Comparison of ENCODE assay signal across 8 mouse cellular contexts in genomic region chr12:111946716-111947115, GRCm38 (mm10). TPM values are rescaled to one million over a fixed set of nuclear protein-coding genes. Genes with fewer than 3 reads are reported as not detected.
DNase-seq lines count a peak whose midpoint lies in the region; ATAC-seq lines count a peak whose summit lies in the region.
"Had no signal": no experiment of that assay in that cellular context is flagged by ENCODE, and none has a peak within 500 bp of the region (broad histone marks: within the 10 kb centered on the region; RNA-seq: fewer than 3 reads in every experiment).

No protein-coding gene starts in this region.

- ATAC-seq in granulocyte monocyte progenitor cell, adult 5-6 weeks (replicated peaks; ENCODE audit: poor library complexity, severe bottlenecking), result peak; percentile 49
- ATAC-seq in lung, embryonic 15.5 days (ENCODE audit: borderline replicate concordance, extremely low read depth, low FRiP score, low TSS enrichment), result no peak
- ATAC-seq in stomach, embryonic 14.5 days (ENCODE audit: insufficient number of reproducible peaks, insufficient read depth, low FRiP score, low read depth), result peak; percentile 40; the same call in 1 of the 2 replicates

- no peak overlapping the region for H3K4me3 ChIP-seq in brown adipose tissue, adult 24 weeks (ENCODE audit: insufficient read depth, low read depth, low read length)
- H3K4me3 ChIP-seq in lung, embryonic 15.5 days, result no peak overlapping the region
- no peak overlapping the region for H3K4me3 ChIP-seq in stomach, embryonic 14.5 days (ENCODE audit: low read depth, low read length)

- peaks cover 13% of the 10 kb centered on the region for H3K4me1 ChIP-seq in brown adipose tissue, adult 24 weeks (ENCODE audit: control insufficient read depth, insufficient read depth, insufficient read length, low read length)
- peaks cover 48% of the 10 kb centered on the region for H3K4me1 ChIP-seq in lung, embryonic 15.5 days
- peaks cover 21% of the 10 kb centered on the region; the same call in 1 of the 2 replicates for H3K4me1 ChIP-seq in stomach, embryonic 14.5 days (ENCODE audit: control insufficient read depth, insufficient read depth, low read length)

- no peak overlapping the region for H3K9ac ChIP-seq in lung, embryonic 15.5 days
- no peak overlapping the region for H3K9ac ChIP-seq in stomach, embryonic 14.5 days (replicated peaks; ENCODE audit: low read depth, low read length)

- 41% methylated on average over 2 of the region's 2 CpGs for WGBS in lung, embryonic 15.5 days
- WGBS in stomach, embryonic 14.5 days, result 38% methylated on average over 2 of the region's 2 CpGs

- no peaks in the 10 kb centered on the region for H3K27me3 ChIP-seq in lung, embryonic 15.5 days
- no peaks in the 10 kb centered on the region for H3K27me3 ChIP-seq in stomach, embryonic 14.5 days (ENCODE audit: control insufficient read depth, insufficient read depth, low read length)

- peak; percentile 32 for DNase-seq in urinary bladder, postnatal 25 days (ENCODE audit: low spot score)
- DNase-seq in urinary bladder, adult 2 months (ENCODE audit: low spot score), result no peak
- peak; percentile 79 to 84 for DNase-seq in kidney, adult 8-10 months

- peak overlapping the region; percentile 93 for H3K27ac ChIP-seq in brown adipose tissue, adult 24 weeks (replicated peaks; ENCODE audit: low read depth, low read length)
- H3K27ac ChIP-seq in lung, embryonic 15.5 days, result peak overlapping the region; percentile 62
- H3K27ac ChIP-seq in stomach, embryonic 14.5 days (ENCODE audit: low read length), result no peak overlapping the region

- H3K4me2 ChIP-seq in lung, embryonic 15.5 days, result no peak overlapping the region
- no peak overlapping the region for H3K4me2 ChIP-seq in stomach, embryonic 14.5 days (replicated peaks; ENCODE audit: low read depth, low read length)

- H3K36me3 ChIP-seq in lung, embryonic 15.5 days, result no peaks in the 10 kb centered on the region
- H3K36me3 ChIP-seq in stomach, embryonic 14.5 days (ENCODE audit: control insufficient read depth, insufficient read depth, low read length), result no peaks in the 10 kb centered on the region

- no peaks in the 10 kb centered on the region for H3K9me3 ChIP-seq in lung, embryonic 15.5 days
- H3K9me3 ChIP-seq in stomach, embryonic 14.5 days (ENCODE audit: control insufficient read depth, low read depth, low read length), result no peaks in the 10 kb centered on the region

RNA-seq across cellular contexts. Expression of gene Atp5mpl, which starts 20.1 kb away (rescaled TPM):
- 214 and 229 TPM in 2 replicates for polyA plus RNA-seq in urinary bladder, adult 2 months (2012; rRNA removed)
- polyA plus RNA-seq in brown adipose tissue, adult 24 weeks (2012; ENCODE audit: insufficient read depth, insufficient read length, missing spikeins), result 2,071 and 2,182 TPM in 2 replicates
- 630 and 670 TPM in 2 replicates for total RNA-seq in granulocyte monocyte progenitor cell, adult 5-6 weeks (2014; fragmentation: Nextera tagmentation)
- 410 and 442 TPM in 2 replicates for total RNA-seq in granulocyte monocyte progenitor cell, adult 5-6 weeks (2017)
- 634 and 662 TPM in 2 replicates for polyA plus RNA-seq in lung, embryonic 15.5 days (2015; fragmentation: Nextera tagmentation; extraction: Ambion mirVana)
- polyA plus RNA-seq in stomach, embryonic 14.5 days (2014; fragmentation: Nextera tagmentation; extraction: Ambion mirVana), result 681 and 750 TPM in 2 replicates

RNA-seq across cellular contexts. Expression of gene Tdrd9, which starts 24.6 kb away (rescaled TPM):
- 0.06 and 0.07 TPM in 2 replicates for polyA plus RNA-seq in urinary bladder, adult 2 months (2012; rRNA removed)
- polyA plus RNA-seq in brown adipose tissue, adult 24 weeks (2012; ENCODE audit: insufficient read depth, insufficient read length, missing spikeins), result not detected in 2 replicates
- total RNA-seq in granulocyte monocyte progenitor cell, adult 5-6 weeks (2014; fragmentation: Nextera tagmentation), result not detected in 2 replicates
- total RNA-seq in granulocyte monocyte progenitor cell, adult 5-6 weeks (2017), result not detected in 2 replicates
- polyA plus RNA-seq in lung, embryonic 15.5 days (2015; fragmentation: Nextera tagmentation; extraction: Ambion mirVana), result 0.06 TPM in 1 of 2 replicates, not detected in the other
- 0.22 TPM in 1 of 2 replicates, not detected in the other for polyA plus RNA-seq in stomach, embryonic 14.5 days (2014; fragmentation: Nextera tagmentation; extraction: Ambion mirVana)
- total RNA-seq: gastrocnemius, postnatal 36 days had no signal

RNA-seq across cellular contexts. Expression of gene Rd3l, which starts 34.4 kb away (rescaled TPM):
- not detected in 2 replicates for polyA plus RNA-seq in urinary bladder, adult 2 months (2012; rRNA removed)
- polyA plus RNA-seq in brown adipose tissue, adult 24 weeks (2012; ENCODE audit: insufficient read depth, insufficient read length, missing spikeins), result not detected in 2 replicates
- total RNA-seq in granulocyte monocyte progenitor cell, adult 5-6 weeks (2014; fragmentation: Nextera tagmentation), result not detected in 2 replicates
- total RNA-seq in granulocyte monocyte progenitor cell, adult 5-6 weeks (2017), result not detected in 2 replicates
- not detected in 2 replicates for polyA plus RNA-seq in lung, embryonic 15.5 days (2015; fragmentation: Nextera tagmentation; extraction: Ambion mirVana)
- polyA plus RNA-seq in stomach, embryonic 14.5 days (2014; fragmentation: Nextera tagmentation; extraction: Ambion mirVana), result not detected in 2 replicates
- total RNA-seq: gastrocnemius, postnatal 36 days had no signal

RNA-seq across cellular contexts. Expression of gene Ppp1r13b, which starts 38.8 kb away (rescaled TPM):
- 16.6 and 24.9 TPM in 2 replicates for polyA plus RNA-seq in urinary bladder, adult 2 months (2012; rRNA removed)
- polyA plus RNA-seq in brown adipose tissue, adult 24 weeks (2012; ENCODE audit: insufficient read depth, insufficient read length, missing spikeins), result 4.5 and 5.9 TPM in 2 replicates
- 11.2 and 11.4 TPM in 2 replicates for total RNA-seq in granulocyte monocyte progenitor cell, adult 5-6 weeks (2014; fragmentation: Nextera tagmentation)
- 2.9 and 4.7 TPM in 2 replicates for total RNA-seq in granulocyte monocyte progenitor cell, adult 5-6 weeks (2017)
- 23.1 and 25.6 TPM in 2 replicates for polyA plus RNA-seq in lung, embryonic 15.5 days (2015; fragmentation: Nextera tagmentation; extraction: Ambion mirVana)
- polyA plus RNA-seq in stomach, embryonic 14.5 days (2014; fragmentation: Nextera tagmentation; extraction: Ambion mirVana), result 20.9 and 23.9 TPM in 2 replicates
